Mouse (Mus musculus): ENCODE data around the gene Srarp. TPM values are rescaled to one million over a fixed set of nuclear protein-coding genes. Genes with fewer than 3 reads are reported as not detected.
A peak's percentile ranks its signal among the peaks of the same experiment; 100 is the strongest.

Srarp gene
- total RNA-seq, 1 experiment from 2014 or later, result not detected

DNA sequence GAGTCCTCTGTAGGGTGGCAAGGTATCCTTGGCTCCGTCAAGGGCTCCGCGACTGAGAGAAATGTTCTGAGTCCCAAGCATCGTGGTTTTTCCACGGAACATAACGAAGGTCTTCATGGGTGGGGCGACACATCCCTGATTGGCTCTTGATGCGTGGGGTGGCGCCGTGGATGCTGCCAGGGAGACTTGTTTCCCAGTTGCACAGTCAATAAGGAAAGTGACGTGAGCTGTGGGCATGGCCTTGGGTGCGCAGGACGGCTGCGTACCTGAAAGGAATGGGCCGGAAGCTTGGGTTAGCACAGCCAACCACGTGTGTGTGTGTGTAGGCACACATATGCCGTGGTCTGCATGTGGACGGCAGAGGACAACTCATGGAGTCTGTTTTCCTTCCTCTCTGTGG is 2.7 kb downstream of the Srarp start:
- ATAC-seq (replicated peaks in 1 of 2; ENCODE audit: insufficient read depth in 1 of 2, low FRiP score in 2 of 2, low TSS enrichment in 1 of 2, low read depth in 1 of 2, poor library complexity in 2 of 2, severe bottlenecking in 2 of 2), result no peak

DNA sequence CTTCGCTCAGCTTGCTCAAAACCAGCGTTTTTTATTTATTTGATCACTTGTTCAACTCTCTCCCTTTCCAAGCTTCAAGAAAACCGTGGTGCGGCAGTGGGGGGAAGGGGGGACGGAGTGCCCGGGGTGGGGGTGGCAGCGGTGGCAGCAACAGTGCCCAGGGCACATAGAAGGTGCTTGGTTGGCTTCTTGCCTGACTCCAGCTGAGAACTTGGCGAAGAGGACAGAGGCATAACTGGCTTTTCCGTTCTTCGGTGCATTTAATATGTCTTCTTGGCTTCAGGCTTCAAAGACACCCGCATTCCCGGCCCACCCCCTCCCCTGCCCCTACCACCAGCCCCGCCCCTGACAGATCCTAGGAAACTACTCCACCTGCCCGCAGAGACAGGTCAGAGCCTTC is 3.2 kb downstream of the Srarp start:
- no peak for ATAC-seq (replicated peaks in 1 of 2; ENCODE audit: insufficient read depth in 1 of 2, low FRiP score in 2 of 2, low TSS enrichment in 1 of 2, low read depth in 1 of 2, poor library complexity in 2 of 2, severe bottlenecking in 2 of 2)

GRCm38 (mm10) chr4:141430997-141431396 is 4.9 kb downstream of the Srarp start:
- peak; percentile 35 to 89; a peak in 3 of 4 replicates for ATAC-seq (replicated peaks in 1 of 2; ENCODE audit: insufficient read depth in 1 of 2, low FRiP score in 2 of 2, low TSS enrichment in 1 of 2, low read depth in 1 of 2, poor library complexity in 2 of 2, severe bottlenecking in 2 of 2)

- ATAC-seq (replicated peaks in 1 of 2; ENCODE audit: insufficient read depth in 1 of 2, low FRiP score in 2 of 2, low TSS enrichment in 1 of 2, low read depth in 1 of 2, poor library complexity in 2 of 2, severe bottlenecking in 2 of 2), result no peak
These were observed 6.1 kb downstream of the Srarp start for GRCm38 (mm10) chr4:141429847-141430246.

DNA sequence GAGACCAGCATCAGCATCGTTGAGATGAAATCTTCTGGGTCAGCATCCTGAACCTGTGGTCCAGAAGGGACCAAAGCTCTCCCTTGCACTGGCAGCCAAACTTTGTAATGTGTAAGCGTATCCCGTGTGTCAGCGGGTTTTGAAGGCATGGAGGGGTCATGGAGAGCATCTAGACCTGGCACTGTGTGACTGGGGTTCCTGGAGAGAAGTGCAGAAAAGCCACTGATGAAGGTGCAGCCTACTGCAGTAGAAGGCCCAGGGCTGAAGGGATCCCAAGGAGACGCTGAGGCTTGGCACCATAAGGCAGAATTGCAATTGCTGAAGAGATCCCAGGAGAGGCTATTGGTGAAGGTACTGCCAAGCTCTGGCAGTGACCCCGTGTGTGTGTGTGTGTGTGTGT is 6.5 kb downstream of the Srarp start:
- ATAC-seq (replicated peaks in 1 of 2; ENCODE audit: insufficient read depth in 1 of 2, low FRiP score in 2 of 2, low TSS enrichment in 1 of 2, low read depth in 1 of 2, poor library complexity in 2 of 2, severe bottlenecking in 2 of 2), result no peak

- ATAC-seq (replicated peaks in 1 of 2; ENCODE audit: insufficient read depth in 1 of 2, low FRiP score in 2 of 2, low TSS enrichment in 1 of 2, low read depth in 1 of 2, poor library complexity in 2 of 2, severe bottlenecking in 2 of 2), result no peak
These were observed 8.0 kb downstream of the Srarp start for GRCm38 (mm10) chr4:141427921-141428320.

DNA sequence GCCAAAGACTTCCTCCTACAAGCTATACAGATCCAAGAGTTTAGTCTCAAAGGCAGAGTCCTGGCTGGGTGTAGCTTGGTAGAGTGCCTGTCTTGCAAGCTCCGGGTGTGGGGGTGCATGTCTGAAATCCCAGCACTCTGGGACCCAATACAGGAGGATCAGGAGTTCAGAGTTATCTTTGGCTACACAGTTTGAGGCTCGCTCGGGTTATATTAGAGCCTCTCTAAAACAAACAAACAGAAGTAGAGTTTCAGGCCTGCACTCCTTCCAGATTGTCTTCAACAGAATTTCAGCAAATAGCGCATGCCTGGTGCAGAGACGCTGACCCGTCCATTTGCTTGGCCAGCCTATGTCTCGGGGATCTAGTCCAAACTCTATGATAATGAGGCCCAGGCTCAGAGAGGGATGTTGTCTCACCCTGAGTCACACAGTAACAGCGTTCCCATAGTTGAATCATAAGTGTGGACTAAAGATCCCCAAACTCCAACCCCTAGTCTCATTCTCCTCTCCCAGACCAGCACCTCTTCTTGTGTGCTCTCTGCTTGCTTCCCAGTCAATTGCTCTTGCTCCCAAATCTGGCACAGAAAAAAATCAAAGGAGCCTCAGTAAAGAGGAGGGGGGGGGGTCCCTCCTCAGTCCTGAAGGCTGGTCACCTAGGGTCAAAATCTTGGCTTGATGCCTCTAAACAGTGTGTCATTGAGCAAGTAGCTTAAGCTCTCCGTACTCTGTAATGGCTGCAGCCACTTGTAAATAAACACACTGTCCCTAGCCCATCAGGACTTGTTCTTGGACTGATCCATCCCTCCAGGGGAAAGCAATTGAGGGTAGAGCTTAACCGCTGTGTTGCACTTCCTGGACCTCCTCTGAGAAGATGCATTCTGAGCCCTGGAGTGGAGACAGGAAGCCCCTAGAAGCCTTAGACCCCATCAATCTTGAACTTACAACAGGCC is 8.8 kb downstream of the Srarp start:
- ATAC-seq (replicated peaks in 1 of 2; ENCODE audit: insufficient read depth in 1 of 2, low FRiP score in 2 of 2, low TSS enrichment in 1 of 2, low read depth in 1 of 2, poor library complexity in 2 of 2, severe bottlenecking in 2 of 2), result no peak

GRCm38 (mm10) chr4:141425484-141426479 is 10.1 kb downstream of the Srarp start:
- peak; percentile 67 to 73 for ATAC-seq (replicated peaks in 1 of 2; ENCODE audit: insufficient read depth in 1 of 2, low FRiP score in 2 of 2, low TSS enrichment in 1 of 2, low read depth in 1 of 2, poor library complexity in 2 of 2, severe bottlenecking in 2 of 2)

DNA sequence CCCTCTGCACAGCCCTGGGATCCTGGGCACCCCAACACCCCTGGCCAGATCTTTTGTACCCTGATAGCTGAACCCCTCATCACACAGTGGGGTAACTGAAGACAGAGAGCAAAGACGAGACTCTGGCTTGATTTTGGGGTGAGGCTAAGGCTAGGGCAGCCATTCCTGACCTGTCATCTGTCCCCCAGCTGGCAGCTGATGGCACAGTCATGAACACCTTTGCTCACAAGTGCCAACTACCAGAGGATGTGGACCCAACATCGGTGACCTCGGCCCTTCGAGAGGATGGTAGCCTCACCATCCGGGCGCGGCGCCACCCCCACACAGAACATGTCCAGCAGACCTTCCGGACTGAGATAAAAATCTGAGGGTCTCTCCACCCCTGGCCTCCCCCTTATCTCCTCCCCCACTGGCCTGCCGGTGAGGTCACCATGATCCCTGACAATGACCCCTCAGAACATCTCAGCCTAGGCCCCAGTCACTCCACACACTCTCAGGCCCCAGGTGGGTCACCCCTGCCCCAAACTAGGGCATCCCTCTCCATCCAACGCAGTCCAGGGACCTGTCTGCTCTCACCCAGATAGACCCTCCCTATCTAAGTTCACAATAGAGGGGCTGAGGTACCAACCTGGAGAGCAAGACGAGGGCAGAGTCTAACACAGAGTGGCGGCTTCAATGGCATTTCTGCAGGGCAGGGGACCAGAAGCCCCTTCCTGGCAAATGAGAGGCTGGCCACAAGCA is 12.0 kb downstream of the Srarp start:
- ATAC-seq (replicated peaks in 1 of 2; ENCODE audit: insufficient read depth in 1 of 2, low FRiP score in 2 of 2, low TSS enrichment in 1 of 2, low read depth in 1 of 2, poor library complexity in 2 of 2, severe bottlenecking in 2 of 2), result no peak

- no peak for ATAC-seq (replicated peaks in 1 of 2; ENCODE audit: insufficient read depth in 1 of 2, low FRiP score in 2 of 2, low TSS enrichment in 1 of 2, low read depth in 1 of 2, poor library complexity in 2 of 2, severe bottlenecking in 2 of 2)
These were observed 12.6 kb downstream of the Srarp start for GRCm38 (mm10) chr4:141423288-141423687.

GRCm38 (mm10) chr4:141422841-141423240 is 13.1 kb downstream of the Srarp start:
- ATAC-seq (replicated peaks in 1 of 2; ENCODE audit: insufficient read depth in 1 of 2, low FRiP score in 2 of 2, low TSS enrichment in 1 of 2, low read depth in 1 of 2, poor library complexity in 2 of 2, severe bottlenecking in 2 of 2), result no peak

DNA sequence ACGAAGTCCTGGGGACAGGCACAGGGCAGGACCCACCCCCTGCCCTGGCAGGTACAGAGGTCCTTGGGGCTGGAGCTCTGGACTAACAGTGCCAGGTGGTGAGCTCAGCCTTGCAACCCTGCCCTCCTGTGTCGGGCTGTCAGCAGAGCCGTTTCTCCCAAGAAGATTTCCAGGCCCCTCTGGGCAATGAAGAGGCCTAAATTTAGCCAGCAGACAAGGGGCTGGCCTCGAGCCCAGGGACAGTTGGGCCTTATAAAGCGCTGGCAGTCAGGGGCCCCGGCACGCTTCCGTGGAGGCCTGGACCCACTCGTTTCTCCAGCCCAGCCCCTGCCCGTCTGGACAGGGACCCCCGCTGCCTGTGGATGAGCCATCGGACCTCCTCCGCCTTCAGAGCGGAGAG is 14.5 kb downstream of the Srarp start:
- ATAC-seq (replicated peaks in 1 of 2; ENCODE audit: insufficient read depth in 1 of 2, low FRiP score in 2 of 2, low TSS enrichment in 1 of 2, low read depth in 1 of 2, poor library complexity in 2 of 2, severe bottlenecking in 2 of 2), result no peak

DNA sequence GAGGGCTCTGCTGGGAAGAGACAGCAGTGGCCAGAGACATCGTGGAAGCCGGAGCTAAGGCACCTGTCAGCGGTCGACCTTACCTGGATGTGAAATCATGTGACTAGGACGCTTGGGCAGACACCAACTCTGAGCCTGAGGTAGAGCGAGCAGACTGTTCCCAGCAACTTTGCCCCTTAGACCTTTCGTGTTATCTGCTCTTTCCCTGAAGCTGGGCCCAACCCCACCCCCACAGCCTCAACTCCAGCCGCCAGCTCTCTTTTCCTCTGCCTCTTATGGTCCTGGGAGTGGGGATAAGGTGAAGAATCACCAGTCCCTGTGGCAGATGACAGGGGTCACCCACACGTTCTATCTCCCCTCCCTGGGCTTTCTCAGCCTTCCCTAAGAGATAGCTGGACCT is 15.0 kb downstream of the Srarp start:
- ATAC-seq (replicated peaks in 1 of 2; ENCODE audit: insufficient read depth in 1 of 2, low FRiP score in 2 of 2, low TSS enrichment in 1 of 2, low read depth in 1 of 2, poor library complexity in 2 of 2, severe bottlenecking in 2 of 2), result no peak

DNA sequence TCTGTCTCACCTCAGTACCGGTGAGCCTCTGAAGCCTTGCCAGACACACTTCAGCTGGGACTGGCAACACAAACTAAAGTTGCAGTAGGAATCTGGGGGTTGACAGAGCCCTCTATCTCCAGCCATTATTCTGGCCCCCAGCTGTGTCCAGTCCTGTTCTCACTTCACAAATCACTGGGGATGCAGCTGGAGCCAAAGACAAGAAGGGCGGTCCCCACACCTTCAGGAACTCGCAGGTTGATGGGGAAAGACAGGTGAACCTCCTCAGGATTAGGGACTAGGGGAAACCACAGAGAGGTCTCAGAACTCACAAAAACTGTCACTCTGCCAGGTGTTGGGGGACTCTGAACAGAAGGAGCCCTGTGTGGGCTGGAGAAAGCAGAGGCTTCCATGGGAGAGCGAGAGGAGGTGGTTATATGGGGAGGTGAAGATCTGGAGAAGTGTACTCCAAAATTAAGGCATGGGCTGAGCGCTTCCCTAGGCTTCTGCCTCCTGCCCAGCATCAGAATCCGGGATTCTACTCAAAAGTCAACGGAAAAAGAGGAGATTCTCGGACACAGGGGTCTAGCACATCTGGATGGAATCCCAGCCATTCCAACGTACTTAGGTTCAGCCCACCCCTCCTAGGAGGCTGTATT is 15.6 kb downstream of the Srarp start, which contains the start of gene Hspb7:
Gene Hspb7, plus strand, starts transcription at position 588 of the 638 bp plus-strand sequence.
- ATAC-seq (replicated peaks in 1 of 2; ENCODE audit: insufficient read depth in 1 of 2, low FRiP score in 2 of 2, low TSS enrichment in 1 of 2, low read depth in 1 of 2, poor library complexity in 2 of 2, severe bottlenecking in 2 of 2), result no peak

DNA sequence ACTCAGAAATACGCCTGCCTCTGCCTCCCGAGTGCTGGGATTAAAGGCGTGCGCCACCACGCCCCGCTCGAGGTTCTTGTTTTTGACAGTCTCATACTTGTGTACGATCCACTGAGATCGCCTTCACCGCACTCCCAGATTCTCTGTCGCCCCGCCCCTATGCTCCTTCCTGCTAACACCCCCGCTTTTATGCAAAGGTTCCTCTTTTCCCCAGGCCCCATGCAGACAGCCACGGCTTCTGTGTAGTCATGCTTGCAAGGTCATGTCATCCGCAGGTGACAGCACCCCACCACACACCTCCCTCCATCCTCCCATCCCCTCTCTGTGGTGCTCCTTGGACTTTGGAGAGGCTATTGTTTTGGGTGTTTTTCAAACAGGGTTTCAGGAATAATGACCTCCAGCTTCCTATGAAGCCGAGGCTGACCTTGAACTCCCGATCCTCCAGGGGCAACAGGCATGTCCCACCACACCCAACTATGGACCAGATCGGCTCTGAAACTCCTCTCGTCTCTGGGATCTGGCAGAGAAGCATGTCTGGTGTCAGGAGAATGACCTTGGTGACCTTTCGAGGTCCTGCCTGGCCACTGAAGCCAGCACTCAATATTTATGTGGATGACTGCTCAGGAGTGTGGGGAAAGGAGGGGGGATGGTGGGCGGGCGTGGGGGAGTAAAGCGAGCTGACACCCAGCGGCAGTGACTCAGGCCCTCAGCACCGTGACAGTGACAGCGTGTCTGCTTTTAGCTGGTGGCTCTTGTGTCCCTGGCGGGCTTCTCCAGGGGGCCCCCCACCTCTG is 16.3 kb downstream of the Srarp start:
- ATAC-seq (replicated peaks in 1 of 2; ENCODE audit: insufficient read depth in 1 of 2, low FRiP score in 2 of 2, low TSS enrichment in 1 of 2, low read depth in 1 of 2, poor library complexity in 2 of 2, severe bottlenecking in 2 of 2), result peak; percentile 93 to 94

DNA sequence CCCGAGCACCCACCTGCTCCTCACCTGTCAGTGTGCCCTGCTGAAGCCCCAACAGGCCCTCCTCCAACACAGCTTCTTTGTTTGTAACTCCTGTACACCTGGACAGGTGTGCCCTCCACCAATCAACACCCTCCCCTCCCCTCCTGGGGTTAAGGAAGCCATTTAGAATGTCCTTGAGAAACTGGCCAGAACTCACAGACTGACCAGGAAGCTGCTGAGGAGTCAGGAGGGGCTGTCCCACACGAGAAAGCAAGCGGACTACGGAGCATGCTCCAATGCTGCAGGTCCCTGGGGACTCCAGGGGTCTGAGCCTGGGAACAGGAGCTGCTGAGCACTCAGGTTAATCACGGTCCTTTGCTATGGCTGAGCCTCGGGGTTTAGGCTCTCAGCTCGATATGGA is 20.0 kb downstream of the Srarp start, which contains the start of gene Clcnkb:
Gene Clcnkb, minus strand, starts transcription at position 91 of the 400 bp plus-strand sequence.
- ATAC-seq (replicated peaks in 1 of 2; ENCODE audit: insufficient read depth in 1 of 2, low FRiP score in 2 of 2, low TSS enrichment in 1 of 2, low read depth in 1 of 2, poor library complexity in 2 of 2, severe bottlenecking in 2 of 2), result no peak

Data from hematopoietic stem cell, adult 5-6 weeks (primary cell).